Mouse (Mus musculus) hindbrain, embryonic 13.5 days (tissue): ENCODE results near the gene Trappc5. TPM values are rescaled to one million over a fixed set of nuclear protein-coding genes. Genes with fewer than 3 reads are reported as not detected.

Source experiments
- ATAC-seq: fragments of 200-750 bp; cut with Nextera tagmentation; 2 replicates; pipeline ENCODE4 v1.8.0; 2017; ENCODE audit warnings: moderate TSS enrichment; ENCODE audit not compliant: low FRiP score
- H3K27ac ChIP-seq: fragments of 300-500 bp; sonication (generic); 2 replicates; pipeline ENCODE4 v1.5.1; 2015; ENCODE audit warnings: inconsistent platforms, mild to moderate bottlenecking, moderate library complexity
- H3K27me3 ChIP-seq: fragments of 300-500 bp; sonication (generic); 2 replicates; pipeline ENCODE4 v1.6.1; 2015; ENCODE audit warnings: mild to moderate bottlenecking, inconsistent platforms
- H3K36me3 ChIP-seq: fragments of 300-500 bp; sonication (generic); 2 replicates; pipeline ENCODE4 v1.6.1; 2015; ENCODE audit warnings: mild to moderate bottlenecking, inconsistent platforms
- H3K4me1 ChIP-seq: fragments of 300-500 bp; sonication (generic); replicated peaks from 2 replicates; pipeline ENCODE4 v1.6.1; 2015; ENCODE audit warnings: inconsistent platforms
- H3K4me2 ChIP-seq: fragments of 300-500 bp; sonication (generic); 2 replicates; pipeline ENCODE4 v1.6.1; 2015; ENCODE audit warnings: inconsistent platforms, mild to moderate bottlenecking, moderate library complexity
- H3K4me3 ChIP-seq: fragments of 300-500 bp; sonication (generic); 2 replicates; pipeline ENCODE4 v1.5.1; 2015; ENCODE audit warnings: mild to moderate bottlenecking, inconsistent platforms
- H3K9ac ChIP-seq: fragments of 300-500 bp; sonication (generic); 2 replicates; pipeline ENCODE4 v1.6.1; 2015; ENCODE audit warnings: mild to moderate bottlenecking, inconsistent platforms
- H3K9me3 ChIP-seq: fragments of 300-500 bp; sonication (generic); 2 replicates; pipeline ENCODE4 v1.6.1; 2016; ENCODE audit warnings: inconsistent platforms
- WGBS: fragments of 180-500 bp; shearing (Covaris S2); methylation state at CpG from one replicate; pipeline ENCODE4 v1.1.7; 2015; 5-methylcytosine and 5-hydroxymethylcytosine counted together
- polyA plus RNA-seq: library from polyadenylated mRNA; unstranded; fragments of >200 nt; fragmentation: Nextera tagmentation; extraction: Ambion mirVana; gene quantifications from 2 replicates; pipeline ENCODE4 v1.2.1, GENCODE M21; 2015

Trappc5 gene
- polyA plus RNA-seq, 1 experiment from 2014 or later = 53.4 TPM

GRCm38 (mm10) chr8:3717321-3717954 is 41.3 kb downstream of the Trappc5 start:
- H3K27me3 ChIP-seq = no peaks in the 10 kb centered on the region
- no peak overlapping the region for H3K4me3 ChIP-seq
- no peak overlapping the region for H3K4me2 ChIP-seq
- H3K9ac ChIP-seq = no peak overlapping the region
- ATAC-seq = no peak
- H3K9me3 ChIP-seq = no peaks in the 10 kb centered on the region
- no peak overlapping the region for H3K27ac ChIP-seq
- WGBS = 89% methylated on average over 12 of the region's 12 CpGs
- 0 out of 2 replicates have a peak, but pooled peaks cover 3% of the 10 kb centered on the region for H3K4me1 ChIP-seq
- H3K36me3 ChIP-seq = no peaks in the 10 kb centered on the region

- Histone ChIP-seq H3K9ac (no peak overlapping the region), H3K27ac (no peak overlapping the region), H3K27me3 (no peaks in the 10 kb centered on the region), H3K4me3 (no peak overlapping the region), H3K4me1 (0 out of 2 replicates have a peak, but pooled peaks cover 3% of the 10 kb centered on the region), H3K36me3 (no peaks in the 10 kb centered on the region), H3K4me2 (no peak overlapping the region), H3K9me3 (no peaks in the 10 kb centered on the region)
- 19% methylated on average over 14 of the region's 14 CpGs for WGBS
- no peak for ATAC-seq
These were observed 42.5 kb downstream of the Trappc5 start for GRCm38 (mm10) chr8:3718559-3718958.

GRCm38 (mm10) chr8:3720551-3720950 is 44.5 kb downstream of the Trappc5 start, which contains the start of gene Clec4g:
Gene Clec4g (minus strand): TSS chr8:3720651.
- Histone ChIP-seq H3K27me3 (no peaks in the 10 kb centered on the region), H3K4me3 (no peak within 1 kb of the TSS), H3K9ac (no peak within 1 kb of the TSS), H3K4me2 (no peak within 1 kb of the TSS), H3K4me1 (0 out of 2 replicates have a peak, but pooled peaks cover 3% of the 10 kb centered on the region), H3K36me3 (no peaks in the 10 kb centered on the region), H3K9me3 (no peaks in the 10 kb centered on the region), H3K27ac (no peak within 1 kb of the TSS)
- ATAC-seq = no peak
- WGBS = 84% methylated on average over 5 of the region's 5 CpGs

GRCm38 (mm10) chr8:3721041-3721440 is 44.9 kb downstream of the Trappc5 start:
- H3K4me2 ChIP-seq = no peak overlapping the region
- 0 out of 2 replicates have a peak, but pooled peaks cover 3% of the 10 kb centered on the region for H3K4me1 ChIP-seq
- no peak overlapping the region for H3K27ac ChIP-seq
- no peaks in the 10 kb centered on the region for H3K9me3 ChIP-seq
- ATAC-seq = no peak
- no peak overlapping the region for H3K9ac ChIP-seq
- 45% methylated on average over 1 of the region's 1 CpGs for WGBS
- H3K4me3 ChIP-seq = no peak overlapping the region
- H3K36me3 ChIP-seq = no peaks in the 10 kb centered on the region
- no peaks in the 10 kb centered on the region for H3K27me3 ChIP-seq

Other genes starting within 250 kb of the Trappc5 start
- 4.2 and 5.3 TPM in 2 replicates for gene Pex11g, start 208.6 kb upstream of the Trappc5 start, polyA plus RNA-seq
- gene Tex45, start 205.4 kb upstream of the Trappc5 start, polyA plus RNA-seq = 0.30 and 0.54 TPM in 2 replicates
- gene Zfp358, start 183.2 kb upstream of the Trappc5 start, polyA plus RNA-seq = 77.4 and 79.9 TPM in 2 replicates
- 90.1 and 92.0 TPM in 2 replicates for gene Mcoln1, start 175.8 kb upstream of the Trappc5 start, polyA plus RNA-seq
- gene Pnpla6, start 160.9 kb upstream of the Trappc5 start, polyA plus RNA-seq = 34.8 and 37.3 TPM in 2 replicates
- 0.36 and 0.62 TPM in 2 replicates for gene C330021F23Rik, start 108.3 kb upstream of the Trappc5 start, polyA plus RNA-seq
- gene Camsap3, start 89.0 kb upstream of the Trappc5 start, polyA plus RNA-seq = 37.0 and 38.2 TPM in 2 replicates
- gene Xab2, start 55.0 kb upstream of the Trappc5 start, polyA plus RNA-seq = 52.1 and 55.5 TPM in 2 replicates
- gene Pet100, start 54.8 kb upstream of the Trappc5 start, polyA plus RNA-seq = 116 and 122 TPM in 2 replicates
- 0.23 and 0.45 TPM in 2 replicates for gene Pcp2, start 50.8 kb upstream of the Trappc5 start, polyA plus RNA-seq
- 32.1 and 34.9 TPM in 2 replicates for gene Stxbp2, start 45.3 kb upstream of the Trappc5 start, polyA plus RNA-seq
- 0.16 and 0.65 TPM in 2 replicates for gene Retn, start 20.5 kb upstream of the Trappc5 start, polyA plus RNA-seq
- gene Mcemp1, start 10.5 kb upstream of the Trappc5 start, polyA plus RNA-seq = 0.10 TPM in 1 of 2 replicates, not detected in the other
- gene Fcor, start 3.9 kb upstream of the Trappc5 start, polyA plus RNA-seq = 14.6 and 16.8 TPM in 2 replicates
- gene Fcer2a, start 17.9 kb downstream of the Trappc5 start, polyA plus RNA-seq = 0.36 and 0.51 TPM in 2 replicates
- gene Clec4g, start 44.4 kb downstream of the Trappc5 start, polyA plus RNA-seq = not detected in 2 replicates
- not detected in 2 replicates for gene Cd209a, start 72.7 kb downstream of the Trappc5 start, polyA plus RNA-seq
- gene Cd209e, start 178.0 kb downstream of the Trappc5 start, polyA plus RNA-seq = not detected in 2 replicates
- not detected in 2 replicates for gene Cd209d, start 202.3 kb downstream of the Trappc5 start, polyA plus RNA-seq